Mouse (Mus musculus) lung, adult 2 months (tissue): ENCODE results near the gene Prg2.

Source experiments
- CTCF ChIP-seq: fragments of 200-500 bp; IDR thresholded peaks from 2 replicates; pipeline ENCODE4 v1.5.1; 2011; ENCODE audit warnings: mild to moderate bottlenecking, low read length, control low read depth; ENCODE audit not compliant: insufficient read depth
- POLR2A ChIP-seq: fragments of 200-500 bp; IDR thresholded peaks from 2 replicates; pipeline ENCODE4 v1.6.1; 2011; ENCODE audit warnings: low read depth, mild to moderate bottlenecking, control low read depth, low read length, borderline replicate concordance; ENCODE audit errors: extremely low read depth

- TF ChIP-seq POLR2A (no peak), CTCF (no peak)
Measured at GRCm38 (mm10) chr2:84948252-84948651, 32.0 kb upstream of the Prg2 start.
